Mouse (Mus musculus) liver, embryonic 13.5 days (tissue): ENCODE data around the gene Nap1l5. TPM values are rescaled to one million over a fixed set of nuclear protein-coding genes. Genes with fewer than 3 reads are reported as not detected.

ENCODE experiments used
- ATAC-seq: fragments of 200-750 bp; cut with Nextera tagmentation; 2 replicates; pipeline ENCODE4 v1.8.0; 2017; ENCODE audit warnings: low read depth, mild to moderate bottlenecking, moderate number of reproducible peaks, moderate library complexity
- DNase-seq: peaks from one replicate; pipeline ENCODE4 v3.0.0; 2022
- H3K27ac ChIP-seq: fragments of 300-500 bp; sonication (generic); 2 replicates; pipeline ENCODE4 v1.5.1; 2015; ENCODE audit warnings: moderate library complexity, mild to moderate bottlenecking, inconsistent platforms
- H3K27me3 ChIP-seq: fragments of 300-500 bp; sonication (generic); 2 replicates; pipeline ENCODE4 v1.6.1; 2015; ENCODE audit warnings: mild to moderate bottlenecking, inconsistent platforms
- H3K36me3 ChIP-seq: fragments of 300-500 bp; sonication (generic); 2 replicates; pipeline ENCODE4 v1.6.1; 2015; ENCODE audit warnings: mild to moderate bottlenecking, inconsistent platforms
- H3K4me1 ChIP-seq: fragments of 300-500 bp; sonication (generic); replicated peaks from 2 replicates; pipeline ENCODE4 v1.6.1; 2015; ENCODE audit warnings: inconsistent platforms
- H3K4me2 ChIP-seq: fragments of 300-500 bp; sonication (generic); 2 replicates; pipeline ENCODE4 v1.6.1; 2015; ENCODE audit warnings: inconsistent platforms, mild to moderate bottlenecking, moderate library complexity
- H3K4me3 ChIP-seq: fragments of 300-500 bp; sonication (generic); replicated peaks from 2 replicates; pipeline ENCODE4 v1.5.1; 2015; ENCODE audit warnings: mild to moderate bottlenecking, inconsistent platforms
- H3K9ac ChIP-seq: fragments of 300-500 bp; sonication (generic); 2 replicates; pipeline ENCODE4 v1.6.1; 2015; ENCODE audit warnings: mild to moderate bottlenecking, inconsistent platforms
- H3K9me3 ChIP-seq: fragments of 300-500 bp; sonication (generic); replicated peaks from 2 replicates; pipeline ENCODE4 v1.6.1; 2016; ENCODE audit warnings: inconsistent platforms
- WGBS: fragments of 180-500 bp; shearing (Covaris S2); methylation state at CpG from one replicate; pipeline ENCODE4 v1.1.7; 2015; ENCODE audit not compliant: insufficient replicate concordance; 5-methylcytosine and 5-hydroxymethylcytosine counted together
- polyA plus RNA-seq: library from polyadenylated mRNA; unstranded; fragments of >200 nt; fragmentation: Nextera tagmentation; extraction: Ambion mirVana; gene quantifications from 2 replicates; pipeline ENCODE4 v1.2.1, GENCODE M21; 2015

Nap1l5 gene
- polyA plus RNA-seq, 1 experiment from 2014 or later = 0.25 TPM

GRCm38 (mm10) chr6:58904551-58904950, 2.3 kb downstream of the Nap1l5 start:
- H3K9ac ChIP-seq = no peak overlapping the region
- H3K4me3 ChIP-seq = no peak overlapping the region
- H3K27ac ChIP-seq = no peak overlapping the region
- DNase-seq = no peak
- no peak overlapping the region for H3K4me2 ChIP-seq
- no peak for ATAC-seq
- H3K36me3 ChIP-seq = no peaks in the 10 kb centered on the region
- no peaks in the 10 kb centered on the region for H3K4me1 ChIP-seq
- no peaks in the 10 kb centered on the region; the same call in 1 of the 2 replicates for H3K9me3 ChIP-seq
- peaks cover 18% of the 10 kb centered on the region for H3K27me3 ChIP-seq
- WGBS = 49% methylated on average over 3 of the region's 3 CpGs

DNA sequence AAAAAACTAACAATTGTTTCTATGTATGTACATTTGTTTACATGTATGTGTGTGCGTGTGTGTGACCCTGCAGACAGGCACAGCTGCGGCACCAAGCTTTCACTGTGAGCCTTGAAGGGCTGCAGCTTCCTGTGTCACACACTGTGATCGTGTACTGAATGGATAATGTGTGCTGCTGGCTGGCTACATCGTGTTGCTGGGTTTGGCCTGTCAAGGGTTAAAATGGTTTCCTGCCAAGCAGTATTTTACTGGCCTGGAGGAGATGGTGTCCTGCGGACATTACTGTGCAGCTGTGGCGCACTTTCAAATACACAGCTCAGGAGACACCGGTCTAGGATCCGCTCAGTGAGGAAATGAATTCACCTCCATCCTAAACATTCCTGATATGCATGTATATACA, 3.7 kb downstream of the Nap1l5 start:
- Histone ChIP-seq H3K4me3 (no peak overlapping the region), H3K9me3 (no peaks in the 10 kb centered on the region; the same call in 1 of the 2 replicates), H3K4me1 (no peaks in the 10 kb centered on the region), H3K36me3 (no peaks in the 10 kb centered on the region), H3K9ac (no peak overlapping the region), H3K4me2 (no peak overlapping the region), H3K27ac (no peak overlapping the region), H3K27me3 (peaks cover 18% of the 10 kb centered on the region)
- WGBS = 35% methylated on average over 8 of the region's 8 CpGs
- ATAC-seq (no peak), DNase-seq (no peak)

DNA sequence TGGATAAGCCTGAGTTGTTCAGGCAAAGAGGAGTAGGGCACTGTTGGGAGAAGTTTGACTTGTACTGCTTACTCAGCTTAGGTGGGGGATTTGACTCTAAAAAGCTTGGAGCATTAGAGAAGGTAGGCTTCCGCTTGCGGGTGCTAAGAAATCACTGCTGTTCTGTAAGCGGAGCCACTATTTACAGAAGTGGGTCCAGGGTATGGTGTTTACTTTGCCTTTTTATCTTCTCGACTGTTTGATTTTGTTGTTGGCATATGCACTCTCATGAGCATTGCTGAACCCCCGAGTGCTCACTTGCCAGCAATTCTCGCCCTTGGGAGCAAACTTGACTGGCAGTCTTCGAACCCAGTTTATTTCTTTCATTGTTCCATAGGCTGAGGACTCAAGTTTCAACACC, 6.3 kb downstream of the Nap1l5 start:
- Histone ChIP-seq H3K4me1 (no peaks in the 10 kb centered on the region), H3K4me3 (no peak overlapping the region), H3K36me3 (no peaks in the 10 kb centered on the region), H3K9me3 (no peaks in the 10 kb centered on the region), H3K27me3 (no peaks in the 10 kb centered on the region), H3K27ac (no peak overlapping the region), H3K4me2 (no peak overlapping the region), H3K9ac (no peak overlapping the region)
- DNase-seq (no peak), ATAC-seq (no peak)
- 67% methylated on average over 7 of the region's 7 CpGs for WGBS

- WGBS = 72% methylated on average over 3 of the region's 3 CpGs
- H3K27ac ChIP-seq = no peak overlapping the region
These were observed 7.8 kb downstream of the Nap1l5 start for GRCm38 (mm10) chr6:58899076-58899475.

GRCm38 (mm10) chr6:58896648-58897047, 10.2 kb downstream of the Nap1l5 start:
- no peaks in the 10 kb centered on the region for H3K4me1 ChIP-seq
- H3K9me3 ChIP-seq = no peaks in the 10 kb centered on the region
- no peak overlapping the region for H3K27ac ChIP-seq
- H3K4me3 ChIP-seq = no peak overlapping the region
- H3K36me3 ChIP-seq = no peaks in the 10 kb centered on the region
- no peak overlapping the region for H3K9ac ChIP-seq
- H3K27me3 ChIP-seq = no peaks in the 10 kb centered on the region
- no peak for ATAC-seq
- WGBS = 60% methylated on average over 3 of the region's 3 CpGs
- DNase-seq = no peak
- H3K4me2 ChIP-seq = no peak overlapping the region

More at GRCm38 (mm10) chr6:58899076-58899475, 7.8 kb downstream of the Nap1l5 start:
- Histone ChIP-seq H3K9me3 (no peaks in the 10 kb centered on the region), H3K9ac (no peak overlapping the region), H3K27me3 (no peaks in the 10 kb centered on the region), H3K4me3 (no peak overlapping the region), H3K4me1 (no peaks in the 10 kb centered on the region), H3K4me2 (no peak overlapping the region), H3K36me3 (no peaks in the 10 kb centered on the region)
- no peak for DNase-seq
- no peak for ATAC-seq

GRCm38 (mm10) chr6:58894994-58895393, 11.9 kb downstream of the Nap1l5 start:
- no peaks in the 10 kb centered on the region for H3K36me3 ChIP-seq
- H3K27ac ChIP-seq = no peak overlapping the region
- H3K4me2 ChIP-seq = no peak overlapping the region
- WGBS = 71% methylated on average over 4 of the region's 4 CpGs
- no peak overlapping the region for H3K4me3 ChIP-seq
- H3K4me1 ChIP-seq = no peaks in the 10 kb centered on the region
- H3K9ac ChIP-seq = no peak overlapping the region
- no peaks in the 10 kb centered on the region for H3K9me3 ChIP-seq
- H3K27me3 ChIP-seq = no peaks in the 10 kb centered on the region
- DNase-seq = no peak
- ATAC-seq = no peak

GRCm38 (mm10) chr6:58893307-58893706, 13.6 kb downstream of the Nap1l5 start:
- WGBS = 26% methylated on average over 6 of the region's 6 CpGs
- Histone ChIP-seq H3K9ac (no peak overlapping the region), H3K4me1 (no peaks in the 10 kb centered on the region), H3K27me3 (no peaks in the 10 kb centered on the region), H3K4me3 (no peak overlapping the region), H3K27ac (no peak overlapping the region), H3K4me2 (no peak overlapping the region), H3K36me3 (no peaks in the 10 kb centered on the region), H3K9me3 (no peaks in the 10 kb centered on the region)
- no peak for DNase-seq
- ATAC-seq = no peak

DNA sequence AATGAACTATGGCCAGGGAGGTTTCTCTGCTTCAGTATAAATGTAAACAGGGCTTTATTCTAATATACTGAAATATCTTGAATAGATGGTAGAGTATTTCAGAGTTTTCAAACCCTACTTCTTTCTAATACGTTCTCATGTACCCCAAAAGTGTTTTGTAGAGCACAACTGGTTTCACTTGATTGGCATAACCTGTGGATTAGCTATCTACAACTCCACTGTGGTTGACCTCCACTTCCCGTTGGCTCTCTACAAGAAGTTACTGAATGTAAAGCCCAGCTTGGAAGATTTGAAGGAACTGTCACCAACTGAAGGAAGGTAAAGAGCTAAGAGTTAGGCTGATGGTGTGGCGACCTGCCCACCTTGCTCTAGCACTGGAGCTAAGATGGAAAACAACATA, 17.0 kb downstream of the Nap1l5 start:
- no peaks in the 10 kb centered on the region for H3K27me3 ChIP-seq
- H3K36me3 ChIP-seq = no peaks in the 10 kb centered on the region
- no peak overlapping the region for H3K9ac ChIP-seq
- ATAC-seq (no peak), DNase-seq (no peak)
- H3K4me3 ChIP-seq = no peak overlapping the region
- no peaks in the 10 kb centered on the region for H3K9me3 ChIP-seq
- no peak overlapping the region for H3K27ac ChIP-seq
- H3K4me2 ChIP-seq = no peak overlapping the region
- 21% methylated on average over 3 of the region's 3 CpGs for WGBS
- H3K4me1 ChIP-seq = no peaks in the 10 kb centered on the region

DNA sequence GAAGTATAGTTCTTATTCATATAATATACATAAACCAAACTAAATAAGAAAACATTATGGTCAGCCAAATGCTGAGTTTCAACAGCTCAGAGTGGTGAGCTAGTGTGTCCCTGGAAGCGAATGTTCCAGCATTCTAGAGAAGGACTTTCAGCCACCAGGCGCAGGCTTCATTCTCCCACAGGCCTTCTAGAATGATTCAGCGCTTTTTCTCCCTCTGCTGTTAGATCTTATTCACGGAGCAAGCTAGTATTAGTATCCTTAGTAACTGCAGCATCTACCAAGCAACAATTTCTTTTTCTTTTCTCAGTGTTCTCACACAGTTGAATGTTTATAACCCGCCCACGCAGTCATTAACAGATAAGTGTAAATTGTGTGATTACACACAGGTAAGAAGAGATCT, 24.6 kb downstream of the Nap1l5 start:
- DNase-seq = no peak
- H3K27ac ChIP-seq = no peak overlapping the region
- 53% methylated on average over 6 of the region's 6 CpGs for WGBS

DNA sequence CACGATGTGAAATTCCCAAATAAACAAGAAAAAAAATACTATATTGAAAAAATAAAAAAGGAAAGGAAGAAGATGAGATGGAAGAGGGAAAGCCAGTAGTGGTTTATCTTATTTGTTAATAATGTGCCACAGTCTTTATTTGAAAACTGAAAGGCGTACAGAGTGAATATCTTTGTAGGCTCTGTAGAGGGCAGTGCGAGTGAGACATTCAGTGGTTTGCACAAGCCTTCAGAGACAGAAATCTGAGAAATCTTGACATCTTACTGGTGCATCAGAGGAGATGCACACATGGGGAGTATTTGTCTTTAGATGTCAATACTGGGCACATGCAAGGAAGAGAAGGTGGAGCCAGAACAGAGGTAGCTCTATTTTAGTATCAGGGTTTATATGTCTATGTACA, 25.5 kb downstream of the Nap1l5 start:
- WGBS = 68% methylated on average over 3 of the region's 3 CpGs

More for the DNA sequence above, 24.6 kb downstream of the Nap1l5 start:
- Histone ChIP-seq H3K27me3 (no peaks in the 10 kb centered on the region), H3K4me1 (0 out of 2 replicates have a peak, but pooled peaks cover 3% of the 10 kb centered on the region), H3K9ac (no peak overlapping the region), H3K9me3 (no peaks in the 10 kb centered on the region), H3K4me2 (no peak overlapping the region), H3K4me3 (no peak overlapping the region), H3K36me3 (no peaks in the 10 kb centered on the region)
- no peak for ATAC-seq

DNA sequence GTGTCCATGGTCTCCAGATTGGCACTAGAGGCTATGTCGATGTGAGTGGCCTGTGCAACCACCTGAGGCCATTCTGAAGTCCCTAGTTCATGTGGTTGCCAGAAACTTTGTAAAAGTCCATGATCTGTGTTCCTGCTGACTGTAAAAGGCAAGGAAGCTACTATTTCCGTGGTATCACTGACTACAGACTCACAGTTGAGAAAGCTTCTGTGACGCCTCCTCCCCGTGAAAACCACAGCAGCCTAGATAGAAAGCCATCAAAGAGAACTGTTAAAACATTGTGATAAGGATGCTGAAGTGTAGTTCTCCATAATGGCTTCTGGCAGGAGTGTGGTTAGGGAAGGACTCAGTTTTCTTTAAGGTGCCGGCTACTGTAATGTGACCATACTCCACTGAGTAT, 26.0 kb downstream of the Nap1l5 start:
- Histone ChIP-seq H3K4me1 (0 out of 2 replicates have a peak, but pooled peaks cover 3% of the 10 kb centered on the region), H3K27ac (no peak overlapping the region), H3K4me3 (no peak overlapping the region), H3K36me3 (no peaks in the 10 kb centered on the region), H3K9ac (no peak overlapping the region), H3K4me2 (no peak overlapping the region), H3K27me3 (no peaks in the 10 kb centered on the region), H3K9me3 (no peaks in the 10 kb centered on the region)
- 32% methylated on average over 5 of the region's 5 CpGs for WGBS
- ATAC-seq = no peak
- no peak for DNase-seq

More for the DNA sequence above, 25.5 kb downstream of the Nap1l5 start:
- no peak for ATAC-seq
- H3K27me3 ChIP-seq = no peaks in the 10 kb centered on the region
- no peak overlapping the region for H3K4me3 ChIP-seq
- H3K9ac ChIP-seq = no peak overlapping the region
- no peak overlapping the region for H3K4me2 ChIP-seq
- H3K27ac ChIP-seq = no peak overlapping the region
- no peaks in the 10 kb centered on the region for H3K9me3 ChIP-seq
- 0 out of 2 replicates have a peak, but pooled peaks cover 3% of the 10 kb centered on the region for H3K4me1 ChIP-seq
- no peak for DNase-seq
- no peaks in the 10 kb centered on the region for H3K36me3 ChIP-seq

DNA sequence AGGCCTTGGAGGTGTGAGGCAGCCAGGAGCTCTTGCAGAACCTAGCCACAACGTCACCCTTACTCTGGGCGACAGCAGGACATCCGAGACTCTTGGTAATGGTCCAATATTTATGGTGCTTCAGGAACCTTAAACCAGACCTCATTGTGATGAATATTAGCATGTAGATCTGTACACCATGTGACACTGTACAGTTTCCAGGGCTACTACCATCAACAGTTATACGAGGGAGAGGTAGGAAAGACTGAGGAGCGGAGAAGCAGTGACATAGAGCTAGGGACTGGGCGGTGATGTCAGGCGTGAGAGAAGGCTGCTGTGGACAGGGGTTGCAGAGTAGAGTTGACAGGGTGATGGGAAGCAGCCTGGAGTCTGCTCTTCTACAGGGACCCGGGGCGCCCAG, 26.9 kb downstream of the Nap1l5 start:
- H3K27ac ChIP-seq = no peak overlapping the region
- H3K4me1 ChIP-seq = 0 out of 2 replicates have a peak, but pooled peaks cover 3% of the 10 kb centered on the region
- H3K9ac ChIP-seq = no peak overlapping the region
- 76% methylated on average over 9 of the region's 9 CpGs for WGBS
- H3K27me3 ChIP-seq = no peaks in the 10 kb centered on the region
- H3K36me3 ChIP-seq = no peaks in the 10 kb centered on the region
- ATAC-seq = no peak
- H3K9me3 ChIP-seq = no peaks in the 10 kb centered on the region
- no peak for DNase-seq
- H3K4me3 ChIP-seq = no peak overlapping the region
- no peak overlapping the region for H3K4me2 ChIP-seq
